Comparison of ENCODE assay signal across 8 mouse cellular contexts in genomic region chr4:126096464-126097111, GRCm38 (mm10). TPM values are rescaled to one million over a fixed set of nuclear protein-coding genes. Genes with fewer than 3 reads are reported as not detected.
DNase-seq lines count a peak whose midpoint lies in the region; ATAC-seq and TF ChIP-seq lines count a peak whose summit lies in the region.

TSS of gene Lsm10 (plus strand) at chr4:126096623.

- peaks cover 17% of the 10 kb centered on the region for H3K36me3 ChIP-seq in hindbrain, embryonic 10.5 days
- H3K36me3 ChIP-seq in lung, postnatal 0 days (ENCODE audit: insufficient read depth, low read length), result no peaks in the 10 kb centered on the region

- peak; percentile 96 for DNase-seq in MEL-GATA-1-ER (ENCODE audit: extremely low read depth, low read depth)
- peak; percentile 89 for DNase-seq in cerebellum, adult 8-10 months
- peak; percentile 95 for DNase-seq in hindbrain, embryonic 10.5 days (ENCODE audit: low spot score)
- peak; percentile 98 for DNase-seq in layer of hippocampus, adult 9-11 months
- DNase-seq in lung, postnatal 0 days (ENCODE audit: low spot score), result peak; percentile 98
- peak; percentile 83 for DNase-seq in ovary, postnatal 14 days (ENCODE audit: low spot score)
- DNase-seq in thymus, postnatal 14 days, result peak; percentile 97

- WGBS in hindbrain, embryonic 10.5 days, result 4% methylated on average over 37 of the region's 37 CpGs
- WGBS in lung, postnatal 0 days, result 2% methylated on average over 34 of the region's 37 CpGs

- H3K4me2 ChIP-seq in lung, postnatal 0 days (replicated peaks; ENCODE audit: low read depth, low read length), result peak within 1 kb of the TSS; percentile 78

- peaks cover 24% of the 10 kb centered on the region for H3K4me1 ChIP-seq in hindbrain, embryonic 10.5 days (replicated peaks)
- H3K4me1 ChIP-seq in lung, postnatal 0 days (ENCODE audit: insufficient read depth, low read depth, low read length), result peaks cover 11% of the 10 kb centered on the region

- TF ChIP-seq EP300 in lung, postnatal 0 days (IDR thresholded peaks at IDR 0.05), result no peak

- ATAC-seq in frontal cortex, adult (ENCODE audit: low TSS enrichment), result peak; percentile 99
- peak; percentile 99 for ATAC-seq in lung, postnatal 0 days

- no peaks in the 10 kb centered on the region for H3K27me3 ChIP-seq in hindbrain, embryonic 10.5 days (ENCODE audit: insufficient read depth, poor library complexity, severe bottlenecking)
- H3K27me3 ChIP-seq in lung, postnatal 0 days (replicated peaks; ENCODE audit: insufficient read depth, low read length), result no peaks in the 10 kb centered on the region

- peak within 1 kb of the TSS; percentile 90 for H3K27ac ChIP-seq in hindbrain, embryonic 10.5 days
- H3K27ac ChIP-seq in lung, postnatal 0 days (ENCODE audit: low read length), result peak within 1 kb of the TSS; percentile 77

- TF ChIP-seq CTCF in lung, postnatal 0 days (IDR thresholded peaks at IDR 0.05), result 0 out of 2 replicates have a peak, but pooled peaks have one; percentile 12

- peak within 1 kb of the TSS; percentile 63 for H3K9ac ChIP-seq in lung, postnatal 0 days (replicated peaks; ENCODE audit: low read depth)

- H3K4me3 ChIP-seq in hindbrain, embryonic 10.5 days, result peak within 1 kb of the TSS; percentile 71
- H3K4me3 ChIP-seq in lung, postnatal 0 days (ENCODE audit: low read depth, low read length), result peak within 1 kb of the TSS; percentile 61

- no peaks in the 10 kb centered on the region for H3K9me3 ChIP-seq in hindbrain, embryonic 10.5 days
- H3K9me3 ChIP-seq in lung, postnatal 0 days (ENCODE audit: low read length), result no peaks in the 10 kb centered on the region

RNA-seq across cellular contexts. Expression of gene Lsm10, which starts in this region (rescaled TPM):
- 46.8 and 49.1 TPM in 2 replicates for polyA plus RNA-seq in hindbrain, embryonic 10.5 days (2016; fragmentation: Nextera tagmentation; extraction: Ambion mirVana)
- polyA plus RNA-seq in lung, postnatal 0 days (2015; fragmentation: Nextera tagmentation; extraction: Ambion mirVana), result 62.2 and 64.1 TPM in 2 replicates

Comparison
In these comparisons a context has a peak if more than half of its experiments do, and no peak if none do; other contexts are left out.
1. Peak in every context shown above with its lines: DNase-seq, ATAC-seq, H3K4me3 ChIP-seq and H3K27ac ChIP-seq.